Mouse (Mus musculus) MEL (cell line): ENCODE results near the gene 4930467E23Rik.
"Not testable (repeated sequence)": the region's sequence is repeated elsewhere in the genome, so short reads cannot be mapped to it uniquely, and the experiment has no call there.

Experiments
- CHD1 ChIP-seq: IDR thresholded peaks from 2 replicates; pipeline ENCODE4 v1.6.1; 2012; ENCODE audit warnings: low read depth, mild to moderate bottlenecking, inconsistent platforms, low read length, improper control_type of control experiment
- CTCF ChIP-seq, 3 experiments: IDR thresholded peaks in 2 of 3; conservative IDR thresholded peaks in 1 of 3; 2 replicates each; pipeline ENCODE4 v1.5.1; 2011 to 2012; ENCODE audit warnings: low read length in 3 of 3, low read depth in 2 of 3, mild to moderate bottlenecking in 2 of 3, improper control_type of control experiment in 1 of 3, inconsistent platforms in 1 of 3, mixed read lengths in 1 of 3, moderate library complexity in 1 of 3; ENCODE audit not compliant: control insufficient read depth in 1 of 3, insufficient read depth in 1 of 3, poor library complexity in 1 of 3, severe bottlenecking in 1 of 3
- EP300 ChIP-seq, 2 experiments: IDR thresholded peaks; 2 replicates each; pipeline ENCODE4 v1.6.1; 2011; ENCODE audit warnings: improper control_type of control experiment in 2 of 2, low read length in 2 of 2, low read depth in 1 of 2, mild to moderate bottlenecking in 1 of 2
- ETS1 ChIP-seq: IDR thresholded peaks from 2 replicates; pipeline ENCODE4 v1.6.1; 2012; ENCODE audit warnings: low read depth, mild to moderate bottlenecking, inconsistent platforms, low read length, improper control_type of control experiment, moderate library complexity
- GATA1 ChIP-seq: IDR thresholded peaks from 2 replicates; pipeline ENCODE4 v1.6.1; 2011; ENCODE audit warnings: low read depth, low read length, improper control_type of control experiment
- MAFK ChIP-seq: IDR thresholded peaks from 2 replicates; pipeline ENCODE4 v1.6.1; 2011; ENCODE audit warnings: low read depth, mild to moderate bottlenecking, low read length, improper control_type of control experiment, borderline replicate concordance
- MAZ ChIP-seq: IDR thresholded peaks from 2 replicates; pipeline ENCODE4 v1.6.1; 2012; ENCODE audit warnings: low read depth, mild to moderate bottlenecking, inconsistent platforms, low read length, improper control_type of control experiment
- MEF2A ChIP-seq: IDR thresholded peaks from 2 replicates; pipeline ENCODE4 v1.6.1; 2014; ENCODE audit warnings: low read depth, mild to moderate bottlenecking, inconsistent platforms, low read length, improper control_type of control experiment; ENCODE audit not compliant: poor library complexity, insufficient replicate concordance, severe bottlenecking; ENCODE audit errors: extremely low read depth
- POLR2A ChIP-seq, 2 experiments: IDR thresholded peaks; 2 replicates each; pipeline ENCODE4 v1.6.1; 2011 to 2012; ENCODE audit warnings: low read length in 2 of 2, mild to moderate bottlenecking in 2 of 2, control low read depth in 1 of 2, improper control_type of control experiment in 1 of 2, low read depth in 1 of 2, moderate library complexity in 1 of 2; ENCODE audit not compliant: control insufficient read depth in 1 of 2, insufficient read depth in 1 of 2, poor library complexity in 1 of 2
- POLR2AphosphoS2 ChIP-seq: IDR thresholded peaks from 2 replicates; pipeline ENCODE4 v1.6.1; 2011; ENCODE audit warnings: low read length, improper control_type of control experiment
- TAL1 ChIP-seq: IDR thresholded peaks from 2 replicates; pipeline ENCODE4 v1.6.1; 2012; ENCODE audit warnings: mild to moderate bottlenecking, inconsistent platforms, low read length, moderate library complexity, mixed read lengths
- UBTF ChIP-seq: IDR thresholded peaks from 2 replicates; pipeline ENCODE4 v1.6.1; 2012; ENCODE audit warnings: low read depth, mild to moderate bottlenecking, inconsistent platforms, low read length, improper control_type of control experiment, moderate library complexity, borderline replicate concordance; ENCODE audit not compliant: insufficient read depth
- ZC3H11A ChIP-seq: IDR thresholded peaks from 2 replicates; pipeline ENCODE4 v1.6.1; 2012; ENCODE audit warnings: low read depth, mild to moderate bottlenecking, inconsistent platforms, low read length, improper control_type of control experiment
- ZNF384 ChIP-seq: IDR thresholded peaks from 2 replicates; pipeline ENCODE4 v1.6.1; 2012; ENCODE audit warnings: low read depth, mild to moderate bottlenecking, inconsistent platforms, low read length, improper control_type of control experiment

DNA sequence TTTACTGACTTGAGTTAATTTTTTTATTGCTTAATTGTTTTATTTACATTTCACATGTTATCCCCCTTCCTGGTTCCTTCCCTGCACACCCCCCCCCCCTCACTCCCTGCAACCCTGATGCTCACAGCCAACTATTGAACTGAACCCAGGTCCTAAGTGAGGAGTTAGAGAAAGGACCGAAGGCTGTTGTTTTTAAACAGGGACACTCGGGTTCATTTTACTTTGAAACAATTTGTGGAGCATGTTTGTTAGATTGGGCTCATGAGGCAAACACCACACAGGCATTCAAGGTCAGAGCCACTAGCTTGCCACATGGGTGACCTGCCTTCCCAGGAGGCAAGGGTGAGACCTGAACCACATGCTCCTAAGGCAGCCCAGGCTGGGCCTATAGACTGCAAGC, 4.5 kb upstream of the 4930467E23Rik start:
- not testable (repeated sequence) for TF ChIP-seq CTCF (IDR thresholded peaks at IDR 0.05 in 2 of 3, conservative IDR thresholded peaks at IDR 0.05 in 1 of 3; ENCODE audit: control insufficient read depth in 1 of 3, insufficient read depth in 1 of 3, low read depth in 2 of 3, low read length in 3 of 3, poor library complexity in 1 of 3, severe bottlenecking in 1 of 3); ZNF384; POLR2AphosphoS2; POLR2A (IDR thresholded peaks at IDR 0.05; ENCODE audit: control insufficient read depth in 1 of 2, insufficient read depth in 1 of 2, low read depth in 1 of 2, low read length in 2 of 2, poor library complexity in 1 of 2); ETS1; CHD1; MAZ; EP300 (IDR thresholded peaks at IDR 0.05; ENCODE audit: low read depth in 1 of 2, low read length in 2 of 2); GATA1; ZC3H11A; MEF2A; UBTF; MAFK; TAL1
